Mouse (Mus musculus) gastrocnemius, adult 2 months (tissue): ENCODE data around the gene Gsc. TPM values are rescaled to one million over a fixed set of nuclear protein-coding genes. Genes with fewer than 3 reads are reported as not detected.

ENCODE experiments used
- DNase-seq: peaks from one replicate; pipeline ENCODE4 v3.0.0; 2022
- H3K27ac ChIP-seq: fragments of 200-600 bp; 2 replicates; pipeline ENCODE4 v1.8.1; 2022; ENCODE audit warnings: mild to moderate bottlenecking
- H3K4me3 ChIP-seq: fragments of 200-600 bp; 2 replicates; pipeline ENCODE4 v1.8.1; 2022; ENCODE audit warnings: mild to moderate bottlenecking, moderate library complexity
- CTCF ChIP-seq: fragments of 200-600 bp; IDR thresholded peaks from 2 replicates; pipeline ENCODE4 v1.8.1; 2022; ENCODE audit warnings: antibody characterized with exemption, mild to moderate bottlenecking, moderate library complexity
- intact Hi-C: fragments of 180-260 bp; cut with DNase I; formaldehyde crosslinking; loops from one replicate; pipeline ENCODE4 v1.15.1; 2025
- total RNA-seq, 2 experiments: library from RNA; stranded (reverse); gene quantifications; 2 replicates each; pipeline ENCODE4 v1.2.3; 2021

Gene Gsc
- total RNA-seq, 2 experiments from 2014 or later, result 0.42 TPM; not detected in 1

DNA sequence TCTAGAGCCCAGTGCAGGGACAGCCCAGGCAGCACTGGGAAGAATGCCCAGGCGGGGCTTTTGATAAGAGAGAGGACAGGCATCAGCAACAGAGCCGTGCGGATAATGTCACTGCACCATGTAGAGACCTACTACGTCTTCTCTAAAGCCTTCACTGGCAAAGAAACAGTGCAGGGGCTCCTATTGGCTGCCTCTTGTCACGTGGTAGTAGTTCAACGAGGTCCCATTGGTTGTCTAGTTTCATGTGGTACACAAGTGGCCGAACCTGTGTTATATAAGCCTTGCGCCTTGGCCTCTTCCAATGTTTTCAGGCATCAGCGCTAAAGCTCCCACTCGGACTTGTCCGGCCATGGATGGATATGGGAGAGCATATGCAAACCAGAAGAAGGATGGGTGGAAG, 29.4 kb downstream of the Gsc start:
- TF ChIP-seq CTCF, result no peak
- DNase-seq, result no peak
- H3K27ac ChIP-seq, result no peak overlapping the region
- intact Hi-C loops, result loop anchor here (10.0 kb wide), 1 partner anchor 371 kb away; no protein-coding TSS in a partner anchor
- no peak overlapping the region for H3K4me3 ChIP-seq

DNA sequence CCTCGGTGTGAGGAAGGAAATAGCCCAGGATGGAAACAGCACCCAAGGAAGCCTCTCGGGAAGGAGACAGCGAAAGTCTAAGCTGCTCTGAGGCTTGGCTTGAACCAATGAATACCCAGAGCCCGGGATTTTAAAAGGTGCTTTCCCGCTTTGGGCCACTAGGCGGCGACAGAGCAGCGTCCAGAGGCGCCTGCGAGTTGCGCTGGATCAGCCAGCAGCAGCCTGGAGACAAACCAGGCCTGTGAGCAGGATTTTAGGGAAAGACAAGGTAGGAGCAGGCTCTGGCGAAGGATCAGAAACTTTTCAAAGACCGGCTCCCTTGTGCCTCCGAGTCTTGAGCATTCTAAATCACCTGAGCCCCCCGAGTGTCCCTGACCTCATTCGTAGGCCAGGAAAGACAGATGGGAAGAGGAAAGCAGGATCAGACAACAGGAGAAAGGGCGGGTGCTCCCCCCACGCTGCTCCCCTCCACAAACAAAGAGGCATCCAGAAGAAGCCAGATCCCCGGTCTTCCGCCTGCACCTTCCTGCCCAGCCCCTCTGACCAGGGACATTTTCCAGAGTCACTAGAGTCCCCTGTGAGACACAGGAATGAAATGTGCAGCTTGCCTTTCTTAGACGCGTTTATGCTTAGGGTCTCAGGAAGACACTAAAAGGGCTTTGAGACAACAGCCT, 32.9 kb downstream of the Gsc start:
- peak; percentile 100 for TF ChIP-seq CTCF
- H3K4me3 ChIP-seq, result no peak overlapping the region
- intact Hi-C loops, result loop anchor here (1.0 to 10.0 kb wide), 3 partner anchors 259 to 499 kb away; no protein-coding TSS in a partner anchor
- no peak overlapping the region for H3K27ac ChIP-seq
- peak; percentile 87 for DNase-seq

DNA sequence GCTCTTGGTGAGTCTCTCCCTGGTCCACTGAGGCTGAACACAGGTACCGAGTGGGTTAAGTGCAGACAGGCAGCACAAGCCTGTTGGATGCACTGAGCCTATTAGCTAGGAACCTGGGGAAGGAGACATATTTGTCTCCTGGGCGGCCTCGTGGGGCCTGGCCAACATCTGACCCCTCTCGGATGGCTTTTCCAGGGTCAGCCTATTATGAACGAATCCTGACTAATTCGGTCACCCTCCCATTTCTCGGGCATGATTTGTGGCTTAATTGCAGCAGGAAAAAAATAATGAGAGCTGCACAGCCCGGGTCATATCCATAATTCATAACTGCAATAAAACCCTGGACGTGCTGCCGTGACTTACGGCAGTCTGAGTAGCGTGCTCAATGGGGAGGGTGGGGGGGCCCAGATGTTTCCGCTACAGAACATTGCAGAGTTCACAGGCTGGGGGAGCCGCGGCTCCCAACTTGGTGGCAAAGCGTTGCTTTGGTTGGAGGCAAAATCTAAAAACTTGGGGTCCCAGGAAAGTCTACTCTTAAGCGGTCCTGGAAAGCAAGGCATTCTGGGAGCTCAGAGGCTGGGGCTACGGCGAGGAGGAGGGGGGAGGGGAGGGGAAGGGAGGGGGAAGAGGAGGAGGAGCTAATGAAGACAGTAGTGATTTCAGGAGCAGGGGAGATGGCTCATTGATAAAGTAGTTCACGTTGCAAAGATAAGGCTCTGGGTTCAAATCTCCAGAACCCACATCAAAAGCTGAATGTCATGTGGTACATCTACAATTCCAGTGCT, 39.0 kb downstream of the Gsc start:
- H3K4me3 ChIP-seq, result peak overlapping the region; percentile 50
- no peak for DNase-seq
- H3K27ac ChIP-seq, result no peak overlapping the region
- intact Hi-C loops, result no loop called here
- TF ChIP-seq CTCF, result no peak

DNA sequence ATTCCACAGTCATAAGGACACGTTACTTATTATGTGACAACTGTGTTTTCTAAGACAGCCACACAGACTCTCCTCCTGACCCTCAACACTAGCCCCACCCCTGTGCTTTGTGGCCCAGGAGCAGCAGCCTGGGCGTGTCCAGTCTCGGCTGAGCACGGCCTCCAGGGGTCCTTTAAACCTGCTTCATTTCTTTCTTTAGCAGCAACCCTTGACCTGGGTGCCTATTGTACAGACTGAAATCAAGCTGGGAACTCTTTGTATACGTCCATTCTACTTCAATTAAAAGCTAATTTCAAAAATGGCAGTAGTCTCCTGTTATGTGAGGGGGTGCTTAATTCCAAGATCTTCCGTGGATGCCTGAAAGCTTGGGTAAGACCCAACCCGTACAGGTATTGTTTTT, 39.9 kb downstream of the Gsc start:
- no peak for TF ChIP-seq CTCF
- no peak overlapping the region for H3K4me3 ChIP-seq
- intact Hi-C loops, result no loop called here
- DNase-seq, result no peak
- H3K27ac ChIP-seq, result no peak overlapping the region

DNA sequence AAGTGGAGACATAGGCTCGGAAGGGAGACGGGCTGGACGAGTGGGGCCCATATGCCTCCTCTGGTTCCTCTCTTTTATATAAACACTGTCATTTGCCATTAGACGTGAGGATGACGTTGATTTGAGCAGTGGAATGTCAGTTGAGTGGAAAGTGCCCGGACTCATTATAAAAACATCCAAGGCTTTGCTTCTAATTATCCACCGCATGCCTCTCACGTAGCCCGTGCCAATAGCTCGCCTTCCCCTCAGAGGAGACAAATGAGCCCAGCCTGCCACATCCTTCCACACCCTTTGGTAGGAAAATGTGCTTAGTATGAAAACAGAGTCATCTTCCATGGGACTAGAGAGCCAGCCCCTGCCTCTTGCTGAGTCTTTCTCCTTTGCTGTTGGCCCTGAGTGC, 41.8 kb downstream of the Gsc start:
- Histone ChIP-seq H3K27ac (no peak overlapping the region), H3K4me3 (no peak overlapping the region)
- no peak for DNase-seq
- TF ChIP-seq CTCF, result no peak
- intact Hi-C loops, result no loop called here

DNA sequence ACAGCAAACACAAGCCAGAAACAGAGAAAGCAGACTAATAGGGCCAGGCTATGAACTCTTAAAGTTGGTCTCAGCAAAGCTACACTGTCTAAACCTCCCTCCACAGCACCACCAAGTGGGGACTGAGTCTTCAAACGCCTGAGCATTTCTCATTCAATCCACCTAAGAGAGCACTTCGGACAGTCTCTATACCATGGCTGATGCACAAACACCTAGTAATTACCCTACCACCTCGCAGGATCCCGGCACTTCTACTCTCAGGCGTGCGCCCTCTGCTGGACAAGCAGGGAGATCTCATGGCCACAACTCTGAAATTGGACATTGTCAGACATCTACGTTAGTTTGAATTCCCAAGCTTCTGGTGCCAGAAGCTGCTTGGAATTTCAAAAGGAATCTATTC, 46.2 kb downstream of the Gsc start:
- no peak overlapping the region for H3K27ac ChIP-seq
- intact Hi-C loops, result no loop called here
- DNase-seq, result peak; percentile 44
- peak; percentile 74 for TF ChIP-seq CTCF
- no peak overlapping the region for H3K4me3 ChIP-seq

DNA sequence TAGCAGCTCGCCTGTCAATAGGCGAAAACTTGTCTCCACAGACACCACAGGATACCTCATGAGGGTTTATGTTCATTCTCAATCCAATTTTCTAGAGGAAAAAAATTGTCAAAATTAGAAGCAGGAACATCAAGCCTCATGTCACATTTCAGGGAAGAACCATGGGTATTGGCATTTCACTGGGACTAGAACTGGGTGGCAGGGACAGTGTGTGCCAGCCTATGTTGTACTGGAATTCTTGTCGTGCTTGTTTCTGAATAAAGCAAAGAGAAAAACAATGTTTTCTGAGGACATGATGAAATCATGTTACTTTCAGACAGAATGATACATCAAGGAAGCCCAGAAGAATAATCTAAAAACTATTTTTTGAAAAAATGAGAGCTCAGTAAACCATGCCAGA, 47.5 kb downstream of the Gsc start:
- Histone ChIP-seq H3K4me3 (no peak overlapping the region), H3K27ac (no peak overlapping the region)
- intact Hi-C loops, result no loop called here
- no peak for TF ChIP-seq CTCF
- no peak for DNase-seq

DNA sequence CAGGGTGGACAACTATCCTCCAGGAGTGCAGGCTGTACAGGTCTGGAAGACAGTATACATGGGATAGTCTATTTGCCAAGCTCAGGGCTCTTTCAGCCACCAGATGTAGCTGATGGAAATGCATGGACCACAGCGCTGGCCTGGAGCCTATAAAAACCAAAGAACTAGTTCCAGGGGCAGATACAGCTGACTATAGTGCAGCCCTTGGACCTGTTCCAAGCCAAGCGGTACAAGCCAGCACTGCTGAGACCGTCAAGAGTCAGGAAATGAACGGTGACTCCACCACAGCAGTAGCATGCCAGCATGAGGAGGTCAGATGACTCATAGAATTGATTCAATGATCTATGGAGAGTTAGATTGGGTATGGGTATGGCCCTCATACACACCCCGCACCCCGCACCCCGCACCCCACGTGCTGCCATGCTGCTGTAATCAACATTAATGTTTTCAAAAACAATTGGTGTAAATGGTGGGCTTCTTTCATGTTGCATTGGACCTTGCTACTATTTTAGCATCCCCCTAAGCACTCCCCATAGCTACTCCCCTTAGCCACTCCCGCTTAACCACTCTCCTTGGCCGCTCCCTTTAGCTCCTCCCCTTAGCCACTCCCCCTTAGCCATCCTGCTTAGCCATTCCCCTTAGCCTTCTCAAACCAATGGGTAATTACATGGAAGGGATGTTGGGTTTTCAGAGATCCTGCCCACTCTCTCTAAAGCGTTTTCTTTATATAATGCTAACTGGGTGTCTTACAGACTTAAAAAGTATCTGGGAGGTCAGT, 50.3 kb downstream of the Gsc start:
- DNase-seq, result no peak
- no peak overlapping the region for H3K27ac ChIP-seq
- H3K4me3 ChIP-seq, result no peak overlapping the region
- TF ChIP-seq CTCF, result no peak
- intact Hi-C loops, result no loop called here

Other genes starting within 250 kb of the Gsc start
- gene Serpina3g, start 237.1 kb downstream of the Gsc start, total RNA-seq, result under 1 TPM in 1 of 2 experiments, not detected in 1; 0.28 TPM
- not detected for gene Serpina3i, start 210.2 kb downstream of the Gsc start, total RNA-seq
- not detected for gene Serpina3j, start 158.8 kb downstream of the Gsc start, total RNA-seq
- under 1 TPM; 0.10 to 0.11 TPM for gene Serpina3k, start 134.8 kb downstream of the Gsc start, total RNA-seq
- gene Serpina3m, start 134.8 kb downstream of the Gsc start, total RNA-seq, result not detected
- gene Serpina3n, start 66.6 kb downstream of the Gsc start, total RNA-seq, result 1 to 10 TPM; 4.2 to 4.5 TPM